Mouse (Mus musculus): ENCODE measurements at regions not wholly inside any gene's neighbourhood (a gene's known extent, or its start where the extent isn't known, plus 50 kb on each side); places are given as distances from the start of the nearest gene placed in this dataset.

GRCm38 (mm10) chr16:90666271-90666986, 60.8 kb downstream of the Mis18a start:
- H3K4me2 ChIP-seq (ENCODE audit: low read depth): no peak overlapping the region
- TF ChIP-seq EP300 (IDR thresholded peaks at IDR 0.05; ENCODE audit: low read depth): no peak
- no peaks in the 10 kb centered on the region for H3K4me1 ChIP-seq (replicated peaks; ENCODE audit: control insufficient read depth in 2 of 2, insufficient read depth in 2 of 2, low read length in 1 of 2)
- no peaks in the 10 kb centered on the region for H3K27me3 ChIP-seq (ENCODE audit: control insufficient read depth, insufficient read depth, low read length)
- H3K4me3 ChIP-seq (ENCODE audit: insufficient read depth in 1 of 2, low read depth in 2 of 2, low read length in 2 of 2): no peak overlapping the region
- 66% methylated on average over 11 of the region's 11 CpGs for WGBS (ENCODE audit: insufficient replicate concordance)
- ATAC-seq (ENCODE audit: insufficient read depth): no peak
- no peaks in the 10 kb centered on the region for H3K9me3 ChIP-seq (ENCODE audit: control insufficient read depth, low read length)
- no peak overlapping the region for H3K9ac ChIP-seq (replicated peaks)
- no peaks in the 10 kb centered on the region for H3K36me3 ChIP-seq (replicated peaks; ENCODE audit: control insufficient read depth, insufficient read depth, low read depth)
- DNase-seq (ENCODE audit: low read depth in 3 of 3, low spot score in 3 of 3): no peak
- no peak overlapping the region for H3K27ac ChIP-seq

GRCm38 (mm10) chr16:90664086-90664485, 63.1 kb downstream of the Mis18a start:
- Histone ChIP-seq H3K9ac (replicated peaks) (no peak overlapping the region), H3K9me3 (ENCODE audit: control insufficient read depth, low read length) (no peaks in the 10 kb centered on the region), H3K4me1 (replicated peaks; ENCODE audit: control insufficient read depth in 2 of 2, insufficient read depth in 2 of 2, low read length in 1 of 2) (no peaks in the 10 kb centered on the region), H3K27ac (no peak overlapping the region), H3K27me3 (ENCODE audit: control insufficient read depth, insufficient read depth, low read length) (no peaks in the 10 kb centered on the region), H3K36me3 (replicated peaks; ENCODE audit: control insufficient read depth, insufficient read depth, low read depth) (no peaks in the 10 kb centered on the region), H3K4me2 (ENCODE audit: low read depth) (no peak overlapping the region), H3K4me3 (ENCODE audit: insufficient read depth in 1 of 2, low read depth in 2 of 2, low read length in 2 of 2) (no peak overlapping the region)
- TF ChIP-seq CTCF (IDR thresholded peaks at IDR 0.05; ENCODE audit: low read depth): no peak
- no peak for TF ChIP-seq EP300 (IDR thresholded peaks at IDR 0.05; ENCODE audit: low read depth)
- DNase-seq (ENCODE audit: low read depth in 3 of 3, low spot score in 3 of 3) (no peak), ATAC-seq (ENCODE audit: insufficient read depth) (no peak)
- 64% methylated on average over 9 of the region's 9 CpGs for WGBS (ENCODE audit: insufficient replicate concordance)

- Histone ChIP-seq H3K9me3 (ENCODE audit: control insufficient read depth, low read length) (no peaks in the 10 kb centered on the region), H3K27me3 (ENCODE audit: control insufficient read depth, insufficient read depth, low read length) (no peaks in the 10 kb centered on the region), H3K4me3 (ENCODE audit: insufficient read depth in 1 of 2, low read depth in 2 of 2, low read length in 2 of 2) (no peak overlapping the region), H3K4me1 (replicated peaks; ENCODE audit: control insufficient read depth in 2 of 2, insufficient read depth in 2 of 2, low read length in 1 of 2) (no peaks in the 10 kb centered on the region), H3K4me2 (ENCODE audit: low read depth) (no peak overlapping the region), H3K9ac (replicated peaks) (no peak overlapping the region), H3K27ac (no peak overlapping the region), H3K36me3 (replicated peaks; ENCODE audit: control insufficient read depth, insufficient read depth, low read depth) (no peaks in the 10 kb centered on the region)
- TF ChIP-seq CTCF (IDR thresholded peaks at IDR 0.05; ENCODE audit: low read depth) (no peak), EP300 (IDR thresholded peaks at IDR 0.05; ENCODE audit: low read depth) (no peak)
- WGBS (ENCODE audit: insufficient replicate concordance): 58% methylated on average over 7 of the region's 7 CpGs
- ATAC-seq (ENCODE audit: insufficient read depth): no peak
- DNase-seq (ENCODE audit: low read depth in 3 of 3, low spot score in 3 of 3): no peak
Observed at GRCm38 (mm10) chr16:90658050-90658449, 69.2 kb downstream of the Mis18a start.

GRCm38 (mm10) chr16:90657027-90657426, 70.2 kb downstream of the Mis18a start:
- TF ChIP-seq CTCF (IDR thresholded peaks at IDR 0.05; ENCODE audit: low read depth): no peak
- no peak for TF ChIP-seq EP300 (IDR thresholded peaks at IDR 0.05; ENCODE audit: low read depth)

GRCm38 (mm10) chr16:90656571-90657011, 70.6 kb downstream of the Mis18a start:
- H3K4me1 ChIP-seq (replicated peaks; ENCODE audit: control insufficient read depth in 2 of 2, insufficient read depth in 2 of 2, low read length in 1 of 2): no peaks in the 10 kb centered on the region
- H3K4me2 ChIP-seq (ENCODE audit: low read depth): no peak overlapping the region
- 70% methylated on average over 16 of the region's 16 CpGs for WGBS (ENCODE audit: insufficient replicate concordance)
- no peak overlapping the region for H3K27ac ChIP-seq
- H3K9me3 ChIP-seq (ENCODE audit: control insufficient read depth, low read length): no peaks in the 10 kb centered on the region
- TF ChIP-seq CTCF (IDR thresholded peaks at IDR 0.05; ENCODE audit: low read depth) (no peak), EP300 (IDR thresholded peaks at IDR 0.05; ENCODE audit: low read depth) (no peak)
- no peaks in the 10 kb centered on the region for H3K27me3 ChIP-seq (ENCODE audit: control insufficient read depth, insufficient read depth, low read length)
- H3K4me3 ChIP-seq (ENCODE audit: insufficient read depth in 1 of 2, low read depth in 2 of 2, low read length in 2 of 2): no peak overlapping the region
- ATAC-seq (ENCODE audit: insufficient read depth) (no peak), DNase-seq (ENCODE audit: low read depth in 3 of 3, low spot score in 3 of 3) (no peak)
- H3K36me3 ChIP-seq (replicated peaks; ENCODE audit: control insufficient read depth, insufficient read depth, low read depth): no peaks in the 10 kb centered on the region
- H3K9ac ChIP-seq (replicated peaks): no peak overlapping the region

More at GRCm38 (mm10) chr16:90657027-90657426, 70.2 kb downstream of the Mis18a start:
- Histone ChIP-seq H3K27me3 (ENCODE audit: control insufficient read depth, insufficient read depth, low read length) (no peaks in the 10 kb centered on the region), H3K36me3 (replicated peaks; ENCODE audit: control insufficient read depth, insufficient read depth, low read depth) (no peaks in the 10 kb centered on the region), H3K4me3 (ENCODE audit: insufficient read depth in 1 of 2, low read depth in 2 of 2, low read length in 2 of 2) (no peak overlapping the region), H3K27ac (no peak overlapping the region), H3K9ac (replicated peaks) (no peak overlapping the region), H3K4me1 (replicated peaks; ENCODE audit: control insufficient read depth in 2 of 2, insufficient read depth in 2 of 2, low read length in 1 of 2) (no peaks in the 10 kb centered on the region), H3K4me2 (ENCODE audit: low read depth) (no peak overlapping the region), H3K9me3 (ENCODE audit: control insufficient read depth, low read length) (no peaks in the 10 kb centered on the region)
- ATAC-seq (ENCODE audit: insufficient read depth) (no peak), DNase-seq (ENCODE audit: low read depth in 3 of 3, low spot score in 3 of 3) (no peak)
- WGBS (ENCODE audit: insufficient replicate concordance): 58% methylated on average over 9 of the region's 9 CpGs
